Mouse (Mus musculus) lung, postnatal 0 days (tissue): ENCODE measurements around the gene Dpy19l3.

Source experiments
- CTCF ChIP-seq: IDR thresholded peaks from 2 replicates; pipeline ENCODE4 v1.5.1; 2016; ENCODE audit warnings: antibody characterized with exemption, mild to moderate bottlenecking
- EP300 ChIP-seq: IDR thresholded peaks from 2 replicates; pipeline ENCODE4 v1.6.1; 2016; ENCODE audit warnings: antibody characterized with exemption, mild to moderate bottlenecking, control low read depth

DNA sequence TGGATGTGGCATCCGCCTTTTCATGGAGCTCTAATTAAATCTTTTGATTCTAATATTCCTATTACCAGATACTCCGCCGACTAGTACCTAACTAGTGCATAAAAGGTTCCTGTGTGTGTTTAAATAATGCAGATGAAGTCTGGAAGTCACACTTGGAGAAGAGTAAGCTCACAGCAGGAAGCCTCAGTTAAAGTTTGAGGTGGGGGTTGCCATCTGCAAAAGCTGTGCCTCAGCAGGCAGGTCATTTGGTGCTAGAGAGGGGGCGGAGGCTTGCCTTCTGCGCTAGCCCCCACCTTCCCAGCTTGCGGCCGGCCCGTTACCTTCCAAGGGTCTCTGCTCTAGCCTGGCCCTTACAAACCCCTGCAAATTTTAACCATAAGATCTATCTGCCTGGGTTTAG lies 36.7 kb upstream of the Dpy19l3 start:
- no peak for TF ChIP-seq CTCF
- TF ChIP-seq EP300: no peak
